Mouse (Mus musculus) limb, embryonic 14.5 days (tissue): ENCODE measurements around the gene Mrpl58. TPM values are rescaled to one million over a fixed set of nuclear protein-coding genes. Genes with fewer than 3 reads are reported as not detected.

Source experiments
- ATAC-seq: fragments of 200-750 bp; cut with Nextera tagmentation; 2 replicates; pipeline ENCODE4 v1.8.0; 2017; ENCODE audit warnings: low read depth, moderate number of reproducible peaks, moderate TSS enrichment; ENCODE audit not compliant: low FRiP score
- DNase-seq: peaks from one replicate; pipeline ENCODE4 v3.0.0-alpha.2; 2015; ENCODE audit warnings: low spot score
- H3K27ac ChIP-seq: fragments of 300-500 bp; sonication (generic); replicated peaks from 2 replicates; pipeline ENCODE4 v1.5.1; 2014; ENCODE audit warnings: low read depth, mild to moderate bottlenecking, low read length, moderate library complexity, mixed read lengths
- H3K27me3 ChIP-seq: fragments of 300-500 bp; sonication (generic); 2 replicates; pipeline ENCODE4 v1.6.1; 2014; ENCODE audit warnings: low read length, mixed read lengths; ENCODE audit not compliant: control insufficient read depth, insufficient read depth
- H3K36me3 ChIP-seq: fragments of 300-500 bp; sonication (generic); 2 replicates; pipeline ENCODE4 v1.6.1; 2014; ENCODE audit warnings: mild to moderate bottlenecking, low read length, moderate library complexity, mixed read lengths; ENCODE audit not compliant: control insufficient read depth, insufficient read depth
- H3K4me1 ChIP-seq: fragments of 300-500 bp; sonication (generic); 2 replicates; pipeline ENCODE4 v1.6.1; 2014; ENCODE audit warnings: antibody characterized with exemption, low read length, mixed read lengths; ENCODE audit not compliant: control insufficient read depth, insufficient read depth
- H3K4me2 ChIP-seq: fragments of 300-500 bp; sonication (generic); replicated peaks from 2 replicates; pipeline ENCODE4 v1.6.1; 2014; ENCODE audit warnings: low read depth, mild to moderate bottlenecking, low read length, moderate library complexity; ENCODE audit not compliant: severe bottlenecking
- H3K4me3 ChIP-seq: fragments of 300-500 bp; sonication (generic); replicated peaks from 2 replicates; pipeline ENCODE4 v1.5.1; 2014; ENCODE audit warnings: low read length
- H3K9ac ChIP-seq: fragments of 300-500 bp; sonication (generic); 2 replicates; pipeline ENCODE4 v1.6.1; 2014; ENCODE audit warnings: mild to moderate bottlenecking, low read depth, low read length, moderate library complexity; ENCODE audit not compliant: severe bottlenecking
- H3K9me3 ChIP-seq: fragments of 300-500 bp; sonication (generic); 2 replicates; pipeline ENCODE4 v1.6.1; 2016; ENCODE audit warnings: low read length; ENCODE audit not compliant: control insufficient read depth
- POLR2A ChIP-seq: fragments of 200-500 bp; IDR thresholded peaks from 2 replicates; pipeline ENCODE4 v1.8.0; 2012; ENCODE audit warnings: inconsistent platforms, mild to moderate bottlenecking, moderate library complexity, borderline replicate concordance; ENCODE audit not compliant: insufficient read depth, insufficient read length; ENCODE audit errors: extremely low read depth
- WGBS: fragments of 180-500 bp; shearing (Covaris S2); extraction: QIAGEN DNeasy Blood & Tissue Kit; methylation state at CpG from one replicate; pipeline ENCODE4 v1.1.7; 2014; 5-methylcytosine and 5-hydroxymethylcytosine counted together
- polyA plus RNA-seq, 2 experiments: library from polyadenylated mRNA; depleted of rRNA in 1 of 2; stranded (reverse) in 1 of 2; unstranded in 1 of 2; fragments of >200 nt; fragmentation: Nextera tagmentation in 1 of 2; extraction: Ambion mirVana in 1 of 2; gene quantifications; 2 replicates each; pipeline versions ENCODE4 v1.2.1 to v1.2.3; 2012 to 2014

The Mrpl58 gene
- polyA plus RNA-seq, 2 experiments: 92.2 to 169 TPM

DNA sequence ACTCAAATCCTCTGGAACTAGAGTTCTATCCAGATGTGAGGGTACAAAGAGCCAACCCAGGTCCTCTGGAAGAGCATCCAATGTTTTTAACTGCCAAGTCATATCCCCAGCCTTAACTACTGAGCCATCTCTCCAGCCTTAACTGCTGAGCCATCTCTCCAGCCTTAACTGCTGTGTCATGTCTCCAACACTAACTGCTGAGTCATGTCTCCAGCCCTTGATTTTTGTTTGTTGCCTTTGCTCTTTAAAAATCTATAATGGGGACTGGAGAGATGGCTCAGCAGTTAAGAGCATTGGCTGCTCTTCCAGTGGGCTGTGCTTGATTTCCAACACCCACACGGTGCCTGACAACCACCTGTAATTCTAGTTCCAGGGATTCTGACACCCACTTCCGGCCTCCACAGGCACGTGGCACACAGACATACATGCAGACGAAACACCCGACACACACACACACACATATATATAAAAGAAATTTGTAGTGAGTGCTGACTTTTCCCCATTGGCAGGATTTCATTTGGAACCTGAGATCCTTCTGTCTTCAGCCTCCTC is 34.1 kb downstream of the Mrpl58 start:
- peaks cover 9% of the 10 kb centered on the region; the same call in 1 of the 2 replicates for H3K4me1 ChIP-seq
- no peaks in the 10 kb centered on the region for H3K9me3 ChIP-seq
- H3K4me3 ChIP-seq: no peak overlapping the region
- H3K36me3 ChIP-seq: peaks cover 3% of the 10 kb centered on the region; the same call in 1 of the 2 replicates
- no peak overlapping the region for H3K9ac ChIP-seq
- ATAC-seq (no peak), DNase-seq (no peak)
- no peak overlapping the region for H3K4me2 ChIP-seq
- no peak overlapping the region for H3K27ac ChIP-seq
- TF ChIP-seq POLR2A: no peak
- no peaks in the 10 kb centered on the region for H3K27me3 ChIP-seq
- WGBS: 70% methylated on average over 5 of the region's 5 CpGs

DNA sequence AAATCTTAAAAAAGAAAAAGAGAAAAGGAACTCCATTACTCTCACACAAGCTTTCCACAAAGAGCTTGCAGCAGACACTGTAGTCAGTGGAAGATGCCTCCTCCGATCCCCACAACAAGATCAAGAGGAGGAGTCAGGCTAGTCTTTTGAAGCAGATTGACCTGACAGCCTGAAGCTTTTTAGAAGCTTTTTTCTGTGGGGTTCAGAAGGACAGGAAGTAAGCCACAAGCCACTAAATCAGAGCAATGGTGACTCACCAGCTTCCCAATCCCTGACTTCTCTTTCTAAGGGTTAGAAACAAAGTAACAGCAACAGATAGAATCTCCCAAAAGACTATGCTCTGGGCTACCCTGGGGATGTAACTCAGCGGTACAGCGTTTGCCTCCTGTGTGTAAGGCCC is 35.8 kb downstream of the Mrpl58 start:
- Histone ChIP-seq H3K27me3 (no peaks in the 10 kb centered on the region), H3K4me1 (peaks cover 9% of the 10 kb centered on the region; the same call in 1 of the 2 replicates), H3K36me3 (no peaks in the 10 kb centered on the region), H3K4me3 (no peak overlapping the region), H3K9ac (no peak overlapping the region), H3K4me2 (no peak overlapping the region), H3K27ac (no peak overlapping the region), H3K9me3 (no peaks in the 10 kb centered on the region)
- TF ChIP-seq POLR2A: no peak
- 87% methylated on average over 3 of the region's 3 CpGs for WGBS
- no peak for DNase-seq
- no peak for ATAC-seq

DNA sequence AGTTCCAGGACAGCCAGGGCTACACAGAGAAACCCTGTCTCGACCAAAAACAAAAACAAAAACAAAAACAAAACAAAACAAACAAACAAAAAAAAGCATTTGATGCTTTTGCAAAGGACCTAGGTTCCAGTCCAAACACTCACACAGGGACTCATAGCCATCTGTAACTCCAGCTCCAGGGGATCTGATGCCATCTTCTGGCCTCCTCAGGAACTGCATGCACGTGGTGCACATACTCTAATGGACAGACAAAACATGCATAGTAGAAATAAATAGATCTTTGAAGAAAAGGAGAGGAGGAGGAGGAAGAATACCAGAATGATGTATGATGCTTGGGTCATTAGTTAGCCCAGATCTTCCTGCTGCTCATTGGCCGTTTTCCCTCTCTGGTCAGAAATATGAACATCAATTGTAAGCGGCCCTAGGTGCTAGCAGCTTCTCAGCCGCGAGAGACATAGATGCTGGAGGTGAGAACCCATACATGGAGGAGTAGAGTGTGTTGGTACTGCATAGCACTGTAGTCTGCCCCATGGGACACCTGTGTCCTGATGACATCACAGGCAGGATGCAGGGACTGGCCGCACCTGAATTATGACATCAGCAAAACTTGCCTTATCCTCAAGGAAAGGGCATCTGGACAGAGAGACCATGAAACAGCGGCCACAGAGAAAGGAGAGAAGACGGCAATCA is 36.5 kb downstream of the Mrpl58 start, which contains the start of gene Trim80:
TSS of gene Trim80 (plus strand) at position 640 of the 690 bp plus-strand sequence.
- 93% methylated on average over 9 of the region's 9 CpGs for WGBS
- ATAC-seq: no peak
- H3K4me2 ChIP-seq: no peak within 1 kb of the TSS
- no peaks in the 10 kb centered on the region for H3K9me3 ChIP-seq
- H3K27me3 ChIP-seq: no peaks in the 10 kb centered on the region
- no peak within 1 kb of the TSS for H3K9ac ChIP-seq
- no peaks in the 10 kb centered on the region for H3K36me3 ChIP-seq
- H3K4me3 ChIP-seq: no peak within 1 kb of the TSS
- H3K4me1 ChIP-seq: peaks cover 9% of the 10 kb centered on the region; the same call in 1 of the 2 replicates
- H3K27ac ChIP-seq: no peak within 1 kb of the TSS
- no peak for DNase-seq
- TF ChIP-seq POLR2A: no peak

DNA sequence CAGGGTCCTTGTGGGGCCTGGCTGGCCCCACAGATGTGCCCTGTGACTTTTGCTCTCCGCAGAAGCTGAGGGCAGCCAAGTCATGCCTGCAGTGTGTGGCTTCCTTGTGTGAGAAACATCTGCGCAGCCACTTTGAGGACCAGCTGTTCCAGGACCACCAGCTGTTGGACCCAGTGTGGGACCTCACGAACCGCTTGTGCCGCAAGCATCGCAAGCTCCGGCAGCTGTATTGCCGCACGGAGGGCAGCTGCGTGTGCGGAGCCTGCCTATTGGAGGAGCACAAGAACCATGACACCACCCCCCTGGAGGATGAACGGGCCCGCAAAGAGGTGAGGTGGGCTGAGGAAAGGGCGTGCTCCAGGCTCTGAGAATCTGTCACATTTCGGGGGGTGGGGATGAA is 37.9 kb downstream of the Mrpl58 start:
- Histone ChIP-seq H3K27ac (no peak overlapping the region), H3K4me2 (no peak overlapping the region), H3K9ac (no peak overlapping the region), H3K9me3 (no peaks in the 10 kb centered on the region), H3K36me3 (no peaks in the 10 kb centered on the region), H3K4me1 (peaks cover under 1% of the 10 kb centered on the region; the same call in 1 of the 2 replicates), H3K27me3 (no peaks in the 10 kb centered on the region), H3K4me3 (no peak overlapping the region)
- 39% methylated on average over 15 of the region's 15 CpGs for WGBS
- peak; percentile 74 for ATAC-seq
- TF ChIP-seq POLR2A: no peak
- DNase-seq: no peak

DNA sequence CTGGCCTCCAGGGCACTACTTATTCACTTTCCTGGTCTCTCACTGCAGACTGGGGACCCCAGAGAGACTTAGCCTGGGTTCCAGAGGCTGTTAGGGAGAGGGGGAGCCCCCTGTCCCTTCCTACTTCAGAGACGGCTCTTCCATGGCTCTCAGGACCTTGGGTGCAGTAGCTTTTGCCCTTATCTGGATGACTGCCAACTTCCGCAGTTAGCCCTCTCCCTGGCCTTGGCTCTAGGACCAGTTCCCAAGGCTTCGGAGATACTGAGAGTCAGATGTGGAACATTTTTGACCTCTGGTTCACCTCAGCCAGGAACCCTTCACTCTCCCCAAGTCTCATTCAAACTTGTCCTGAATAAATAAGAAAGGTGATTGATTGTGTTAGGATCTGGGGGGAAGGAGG is 43.4 kb downstream of the Mrpl58 start:
- no peaks in the 10 kb centered on the region for H3K27me3 ChIP-seq
- no peak overlapping the region for H3K4me2 ChIP-seq
- no peak for DNase-seq
- H3K4me3 ChIP-seq: no peak overlapping the region
- H3K9me3 ChIP-seq: no peaks in the 10 kb centered on the region
- H3K36me3 ChIP-seq: no peaks in the 10 kb centered on the region
- no peak for ATAC-seq
- no peak for TF ChIP-seq POLR2A
- H3K9ac ChIP-seq: no peak overlapping the region
- 77% methylated on average over 3 of the region's 3 CpGs for WGBS
- 0 out of 2 replicates have a peak, but pooled peaks cover 2% of the 10 kb centered on the region for H3K4me1 ChIP-seq
- H3K27ac ChIP-seq: no peak overlapping the region
